ENCODE assay signal across 36 mouse cellular contexts in genomic region chr14:20612820-20613219, GRCm38 (mm10). TPM values are rescaled to one million over a fixed set of nuclear protein-coding genes. Genes with fewer than 3 reads are reported as not detected.
"Had no signal": no experiment of that assay in that cellular context is flagged by ENCODE, and none has a peak within 500 bp of the region (broad histone marks: within the 10 kb centered on the region; RNA-seq: fewer than 3 reads in every experiment).

No protein-coding gene starts in this region.

- H3K36me3 ChIP-seq: limb, embryonic 12.5 days; limb, embryonic 13.5 days; limb, embryonic 15.5 days; liver, embryonic 12.5 days; liver, embryonic 13.5 days; liver, embryonic 15.5 days; lung, embryonic 15.5 days; midbrain, embryonic 12.5 days; midbrain, embryonic 13.5 days; midbrain, embryonic 15.5 days; neural tube, embryonic 12.5 days had no signal

- H3K9me3 ChIP-seq: limb, embryonic 12.5 days; limb, embryonic 13.5 days; limb, embryonic 15.5 days; liver, embryonic 12.5 days; liver, embryonic 13.5 days; liver, embryonic 15.5 days; lung, embryonic 15.5 days; megakaryocyte, embryonic 14.5 days; midbrain, embryonic 10.5 days; midbrain, embryonic 12.5 days; midbrain, embryonic 13.5 days; midbrain, embryonic 15.5 days; neural tube, embryonic 12.5 days had no signal

- H3K27ac ChIP-seq: limb, embryonic 12.5 days; limb, embryonic 13.5 days; limb, embryonic 15.5 days; liver, embryonic 12.5 days; liver, embryonic 13.5 days; liver, embryonic 14.5 days; liver, embryonic 15.5 days; lung, embryonic 15.5 days; macrophage; midbrain, embryonic 10.5 days; midbrain, embryonic 12.5 days; midbrain, embryonic 13.5 days; midbrain, embryonic 15.5 days; neural tube, embryonic 12.5 days had no signal

- H3K4me1 ChIP-seq: limb, embryonic 12.5 days had no signal

- H3K4me3 ChIP-seq: limb, embryonic 12.5 days; limb, embryonic 13.5 days; limb, embryonic 15.5 days; liver, embryonic 12.5 days; liver, embryonic 13.5 days; liver, embryonic 15.5 days; lung, embryonic 15.5 days; megakaryocyte, embryonic 14.5 days; midbrain, embryonic 10.5 days; midbrain, embryonic 12.5 days; midbrain, embryonic 13.5 days; midbrain, embryonic 15.5 days; myocyte; neural tube, embryonic 12.5 days had no signal

- DNase-seq: left cerebral cortex, postnatal 4 days; liver; liver, embryonic 13.5 days; liver, postnatal 0 days; lung, adult 18-20 months; lung, adult 2 months; lung, embryonic 14.5 days; lung, postnatal 10 days; lung, postnatal 14 days; lung, postnatal 36 days; lung, postnatal 4 days; midbrain, embryonic 14.5 days had no signal

- H3K27me3 ChIP-seq: limb, embryonic 12.5 days; limb, embryonic 13.5 days; limb, embryonic 15.5 days; liver, embryonic 12.5 days; liver, embryonic 13.5 days; liver, embryonic 15.5 days; lung, embryonic 15.5 days; megakaryocyte, embryonic 14.5 days; midbrain, embryonic 12.5 days; midbrain, embryonic 13.5 days; midbrain, embryonic 15.5 days; neural tube, embryonic 12.5 days had no signal

RNA-seq across cellular contexts. Expression of gene Myoz1, which starts 43.5 kb away (rescaled TPM):
- total RNA-seq: left cerebral cortex, postnatal 10 days; left cerebral cortex, postnatal 14 days; left cerebral cortex, postnatal 25 days; left cerebral cortex, postnatal 36 days; left cerebral cortex, postnatal 4 days; megakaryocyte progenitor cell, adult 5-6 weeks; megakaryocyte-erythroid progenitor cell, adult 5-6 weeks; midbrain, postnatal 0 days had no signal
- polyA plus RNA-seq: liver, adult 2 months; liver, embryonic 12.5 days; midbrain, embryonic 10.5 days; midbrain, embryonic 13.5 days; midbrain, embryonic 14.5 days had no signal

RNA-seq across cellular contexts. Expression of gene Synpo2l, which starts 55.3 kb away (rescaled TPM):
- total RNA-seq: monocyte, adult 5-6 weeks had no signal
- polyA plus RNA-seq: macrophage had no signal
